Mouse (Mus musculus): ENCODE results near the gene Cdh11. TPM values are rescaled to one million over a fixed set of nuclear protein-coding genes. Genes with fewer than 3 reads are reported as not detected.
A peak's percentile ranks its signal among the peaks of the same experiment; 100 is the strongest.
"Not testable (repeated sequence)": the region's sequence is repeated elsewhere in the genome, so short reads cannot be mapped to it uniquely, and the experiment has no call there.

Cdh11 gene
- polyA plus RNA-seq, 1 experiment from 2014 or later: 67.4 TPM

DNA sequence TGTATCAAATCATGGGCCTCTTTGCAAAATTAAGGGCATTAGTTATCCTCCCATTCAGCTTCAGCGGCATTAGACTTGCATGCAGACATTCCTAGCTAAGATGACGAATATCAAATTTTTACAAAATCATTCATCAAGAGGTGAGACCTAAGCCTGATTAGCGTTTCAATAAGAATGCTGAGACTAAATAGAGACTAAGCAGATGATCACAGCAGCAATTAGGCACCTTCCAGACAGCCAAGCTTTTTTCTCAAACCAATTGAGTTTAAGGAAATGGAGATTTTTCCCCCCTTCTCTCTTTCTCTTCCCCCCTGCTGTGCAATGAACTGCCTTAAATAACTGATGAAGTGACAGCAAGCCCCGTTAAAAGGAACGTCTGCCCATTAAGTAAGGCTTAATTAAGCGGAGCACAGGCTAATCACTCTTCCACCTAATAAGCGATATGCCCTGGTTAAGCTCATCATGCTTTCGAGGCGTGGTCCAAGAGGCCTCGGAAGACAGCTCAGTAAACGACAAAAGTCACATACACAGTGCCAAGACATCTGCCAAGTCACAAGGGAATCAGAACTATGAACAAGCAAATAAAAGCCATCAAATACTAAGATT lies 87.1 kb downstream of the Cdh11 start:
- Histone ChIP-seq H3K27me3 (ENCODE audit: insufficient read depth, poor library complexity, severe bottlenecking) (no peaks in the 10 kb centered on the region), H3K36me3 (no peaks in the 10 kb centered on the region), H3K4me1 (replicated peaks) (0 out of 2 replicates have a peak, but pooled peaks cover 6% of the 10 kb centered on the region), H3K4me3 (no peak overlapping the region), H3K9me3 (no peaks in the 10 kb centered on the region), H3K27ac (no peak overlapping the region)
- no peak for DNase-seq (ENCODE audit: low spot score)
- WGBS: 49% methylated on average over 11 of the region's 11 CpGs

DNA sequence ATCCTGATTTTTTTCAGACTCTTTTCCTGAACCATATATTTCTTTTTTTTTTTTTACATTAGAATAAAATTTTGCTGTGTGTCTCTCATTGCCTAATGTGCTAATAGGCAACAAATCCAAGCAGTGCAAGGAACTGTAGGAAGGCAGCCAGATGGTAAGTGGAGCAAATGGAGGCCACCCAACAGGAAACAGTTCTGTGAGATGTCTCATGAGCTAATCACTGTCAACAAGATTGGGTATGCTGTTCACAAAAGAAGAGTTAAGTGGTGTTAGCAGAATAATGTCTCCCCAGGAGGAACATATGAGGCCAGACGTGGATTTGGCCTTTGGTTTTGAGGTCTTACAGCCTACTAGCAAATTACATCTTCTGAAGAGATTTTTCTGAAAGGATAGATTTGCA lies 92.0 kb downstream of the Cdh11 start:
- DNase-seq (ENCODE audit: low spot score): no peak
- no peak overlapping the region for H3K27ac ChIP-seq
- no peaks in the 10 kb centered on the region for H3K36me3 ChIP-seq
- 59% methylated on average over 1 of the region's 1 CpGs for whole genome bisulfite sequencing
- H3K4me1 ChIP-seq (replicated peaks): 0 out of 2 replicates have a peak, but pooled peaks cover 5% of the 10 kb centered on the region
- H3K27me3 ChIP-seq (ENCODE audit: insufficient read depth, poor library complexity, severe bottlenecking): no peaks in the 10 kb centered on the region
- H3K9me3 ChIP-seq: no peaks in the 10 kb centered on the region
- H3K4me3 ChIP-seq: no peak overlapping the region

- DNase-seq (ENCODE audit: low spot score); H3K27ac ChIP-seq; H3K9me3 ChIP-seq; H3K27me3 ChIP-seq (ENCODE audit: insufficient read depth, poor library complexity, severe bottlenecking); H3K36me3 ChIP-seq; H3K4me1 ChIP-seq (replicated peaks); H3K4me3 ChIP-seq: not testable (repeated sequence)
- WGBS: 86% methylated on average over 7 of the region's 7 CpGs
Measured at GRCm38 (mm10) chr8:102685491-102685890, 100.0 kb downstream of the Cdh11 start.

GRCm38 (mm10) chr8:102685023-102685422 lies 100.4 kb downstream of the Cdh11 start:
- DNase-seq (ENCODE audit: low spot score): no peak
- no peaks in the 10 kb centered on the region for H3K36me3 ChIP-seq
- no peaks in the 10 kb centered on the region for H3K9me3 ChIP-seq
- no peaks in the 10 kb centered on the region for H3K27me3 ChIP-seq (ENCODE audit: insufficient read depth, poor library complexity, severe bottlenecking)
- H3K27ac ChIP-seq: no peak overlapping the region
- WGBS: 91% methylated on average over 11 of the region's 11 CpGs
- H3K4me1 ChIP-seq (replicated peaks): no peaks in the 10 kb centered on the region
- H3K4me3 ChIP-seq: no peak overlapping the region

- 94% methylated on average over 3 of the region's 3 CpGs for WGBS
Measured at GRCm38 (mm10) chr8:102677148-102677547, 108.3 kb downstream of the Cdh11 start.

DNA sequence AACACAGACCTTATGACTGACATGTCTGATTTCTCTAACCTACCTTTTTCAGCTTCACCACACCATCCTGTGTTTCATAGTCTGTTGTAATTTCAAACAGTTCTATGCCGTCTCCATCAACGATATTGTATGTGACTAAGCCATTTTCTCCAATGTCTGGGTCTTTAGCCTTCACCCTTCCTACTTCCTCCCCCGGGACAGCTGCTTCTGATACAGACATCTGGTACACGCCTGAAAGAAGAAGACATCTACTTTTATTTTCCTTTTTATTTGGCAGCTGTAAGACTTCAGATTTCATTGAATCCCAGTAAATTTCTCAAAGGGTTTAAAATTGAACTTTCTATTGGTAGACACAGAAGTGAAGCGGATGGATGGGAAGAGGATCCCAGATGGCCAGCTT lies 120.9 kb downstream of the Cdh11 start:
- peaks cover 43% of the 10 kb centered on the region for H3K36me3 ChIP-seq
- WGBS: 89% methylated on average over 5 of the region's 5 CpGs
- H3K27ac ChIP-seq: not testable (repeated sequence)

More at GRCm38 (mm10) chr8:102677148-102677547, 108.3 kb downstream of the Cdh11 start:
- H3K4me3 ChIP-seq: no peak overlapping the region
- peaks cover 38% of the 10 kb centered on the region for H3K36me3 ChIP-seq
- H3K27me3 ChIP-seq (ENCODE audit: insufficient read depth, poor library complexity, severe bottlenecking): no peaks in the 10 kb centered on the region
- no peak for DNase-seq (ENCODE audit: low spot score)
- no peaks in the 10 kb centered on the region for H3K9me3 ChIP-seq
- no peaks in the 10 kb centered on the region for H3K4me1 ChIP-seq (replicated peaks)
- H3K27ac ChIP-seq: no peak overlapping the region

DNA sequence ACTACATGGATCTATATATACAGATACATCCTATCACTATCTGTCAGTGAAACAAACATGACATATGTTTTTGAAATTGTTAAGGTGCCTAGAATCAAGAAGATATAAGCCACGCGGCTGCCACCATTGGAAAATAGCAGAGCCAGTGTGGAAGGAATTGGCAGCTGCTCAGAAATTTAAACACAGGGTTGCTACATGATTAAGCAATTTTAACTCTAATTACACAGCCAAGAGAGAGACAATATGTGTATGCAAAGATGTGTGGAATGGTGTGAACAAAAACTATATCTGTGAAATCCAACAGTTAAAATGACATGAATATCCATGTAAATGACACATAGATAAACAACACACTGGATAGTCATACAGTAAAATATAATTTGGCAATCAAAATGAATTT lies 128.9 kb downstream of the Cdh11 start:
- Histone ChIP-seq H3K36me3 (peaks cover 40% of the 10 kb centered on the region), H3K27ac (no peak overlapping the region), H3K27me3 (ENCODE audit: insufficient read depth, poor library complexity, severe bottlenecking) (no peaks in the 10 kb centered on the region), H3K4me3 (no peak overlapping the region), H3K4me1 (replicated peaks) (no peaks in the 10 kb centered on the region), H3K9me3 (no peaks in the 10 kb centered on the region)
- 93% methylated on average over 2 of the region's 2 CpGs for WGBS
- DNase-seq (ENCODE audit: low spot score): no peak

More for the DNA sequence above, 120.9 kb downstream of the Cdh11 start:
- DNase-seq (ENCODE audit: low spot score); H3K27me3 ChIP-seq (ENCODE audit: insufficient read depth, poor library complexity, severe bottlenecking); H3K4me3 ChIP-seq; H3K4me1 ChIP-seq (replicated peaks); H3K9me3 ChIP-seq: not testable (repeated sequence)

DNA sequence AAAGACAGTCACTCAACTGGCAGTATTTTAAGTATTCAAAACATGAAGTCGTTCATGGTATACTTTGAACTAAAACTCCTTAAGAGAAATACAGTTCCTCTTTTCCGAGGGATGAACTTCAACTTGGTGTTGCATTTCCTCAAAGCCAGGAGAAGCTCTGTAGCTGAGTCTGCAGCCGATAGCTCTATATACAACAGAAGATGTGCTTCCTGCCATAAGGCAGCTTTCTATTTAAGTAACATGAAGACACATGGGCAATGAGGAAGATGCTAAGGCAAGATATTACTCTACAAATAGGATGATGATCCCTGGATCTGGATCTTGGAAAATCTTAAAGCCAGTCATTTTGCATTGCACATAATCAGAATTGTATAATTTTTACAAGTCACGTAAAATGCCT lies 133.5 kb downstream of the Cdh11 start:
- Histone ChIP-seq H3K4me3 (no peak overlapping the region), H3K27ac (no peak overlapping the region), H3K27me3 (ENCODE audit: insufficient read depth, poor library complexity, severe bottlenecking) (no peaks in the 10 kb centered on the region), H3K9me3 (no peaks in the 10 kb centered on the region), H3K36me3 (peaks cover 43% of the 10 kb centered on the region), H3K4me1 (replicated peaks) (no peaks in the 10 kb centered on the region)
- no peak for DNase-seq (ENCODE audit: low spot score)
- WGBS: 91% methylated on average over 4 of the region's 4 CpGs

- H3K27ac ChIP-seq: no peak overlapping the region
- WGBS: 83% methylated on average over 3 of the region's 3 CpGs
Measured at GRCm38 (mm10) chr8:102627151-102627550, 158.3 kb downstream of the Cdh11 start.

GRCm38 (mm10) chr8:102612146-102612545 lies 173.3 kb downstream of the Cdh11 start:
- WGBS: 89% methylated on average over 4 of the region's 4 CpGs
- H3K36me3 ChIP-seq: no peaks in the 10 kb centered on the region

More at GRCm38 (mm10) chr8:102627151-102627550, 158.3 kb downstream of the Cdh11 start:
- Histone ChIP-seq H3K36me3 (no peaks in the 10 kb centered on the region), H3K27me3 (ENCODE audit: insufficient read depth, poor library complexity, severe bottlenecking) (no peaks in the 10 kb centered on the region), H3K4me3 (no peak overlapping the region), H3K4me1 (replicated peaks) (no peaks in the 10 kb centered on the region), H3K9me3 (no peaks in the 10 kb centered on the region)
- DNase-seq (ENCODE audit: low spot score): no peak

GRCm38 (mm10) chr8:102601327-102601726 lies 184.1 kb downstream of the Cdh11 start:
- no peak for DNase-seq (ENCODE audit: low spot score)
- H3K27me3 ChIP-seq (ENCODE audit: insufficient read depth, poor library complexity, severe bottlenecking): no peaks in the 10 kb centered on the region
- H3K9me3 ChIP-seq: no peaks in the 10 kb centered on the region
- H3K27ac ChIP-seq: no peak overlapping the region
- WGBS: 81% methylated on average over 4 of the region's 4 CpGs
- no peak overlapping the region for H3K4me3 ChIP-seq
- H3K4me1 ChIP-seq (replicated peaks): no peaks in the 10 kb centered on the region
- no peaks in the 10 kb centered on the region for H3K36me3 ChIP-seq

More at GRCm38 (mm10) chr8:102612146-102612545, 173.3 kb downstream of the Cdh11 start:
- Histone ChIP-seq H3K27me3 (ENCODE audit: insufficient read depth, poor library complexity, severe bottlenecking) (no peaks in the 10 kb centered on the region), H3K27ac (no peak overlapping the region), H3K4me3 (no peak overlapping the region), H3K9me3 (no peaks in the 10 kb centered on the region), H3K4me1 (replicated peaks) (no peaks in the 10 kb centered on the region)
- no peak for DNase-seq (ENCODE audit: low spot score)

DNA sequence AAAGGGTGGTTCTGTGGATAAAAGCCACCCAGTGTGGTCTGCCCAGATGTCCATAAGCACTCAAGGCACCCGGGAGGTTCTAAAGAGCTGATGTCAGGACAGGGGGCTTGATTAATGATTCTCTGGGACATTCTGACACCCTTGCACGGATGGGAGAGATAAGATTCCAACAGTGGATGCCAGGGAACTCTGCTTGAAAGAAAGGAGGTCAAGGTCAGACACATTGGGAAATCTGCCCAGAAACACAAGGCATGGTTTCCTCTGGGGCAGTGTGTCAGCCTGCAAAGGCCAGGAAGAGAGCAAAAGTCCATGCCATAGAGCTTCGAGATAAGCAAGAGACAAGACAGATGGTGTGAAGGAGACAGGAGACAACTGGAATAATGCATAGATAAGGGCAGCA lies 188.9 kb downstream of the Cdh11 start:
- no peaks in the 10 kb centered on the region for H3K36me3 ChIP-seq
- no peaks in the 10 kb centered on the region for H3K4me1 ChIP-seq (replicated peaks)
- H3K27ac ChIP-seq: no peak overlapping the region
- no peaks in the 10 kb centered on the region for H3K9me3 ChIP-seq
- no peaks in the 10 kb centered on the region for H3K27me3 ChIP-seq (ENCODE audit: insufficient read depth, poor library complexity, severe bottlenecking)
- WGBS: 46% methylated on average over 3 of the region's 3 CpGs
- no peak overlapping the region for H3K4me3 ChIP-seq
- peak; percentile 15 for DNase-seq (ENCODE audit: low spot score)

- no peak overlapping the region for H3K4me3 ChIP-seq
- no peaks in the 10 kb centered on the region for H3K4me1 ChIP-seq (replicated peaks)
- no peak for DNase-seq (ENCODE audit: low spot score)
- no peaks in the 10 kb centered on the region for H3K9me3 ChIP-seq
- no peaks in the 10 kb centered on the region for H3K27me3 ChIP-seq (ENCODE audit: insufficient read depth, poor library complexity, severe bottlenecking)
- WGBS: 90% methylated on average over 6 of the region's 6 CpGs
- no peak overlapping the region for H3K27ac ChIP-seq
- H3K36me3 ChIP-seq: no peaks in the 10 kb centered on the region
Measured at GRCm38 (mm10) chr8:102593899-102594298, 191.5 kb downstream of the Cdh11 start.
